Mouse (Mus musculus) heart, postnatal 0 days (tissue): ENCODE data around the gene Efna5. TPM values are rescaled to one million over a fixed set of nuclear protein-coding genes. Genes with fewer than 3 reads are reported as not detected.

Source experiments
- ATAC-seq: fragments of 200-750 bp; cut with Nextera tagmentation; 2 replicates; pipeline ENCODE4 v1.8.0; 2017; ENCODE audit warnings: low read depth, moderate number of reproducible peaks, moderate library complexity; ENCODE audit not compliant: insufficient read depth
- DNase-seq: peaks from one replicate; pipeline ENCODE4 v3.0.0-alpha.2; 2016; ENCODE audit warnings: low spot score
- H3K27ac ChIP-seq: fragments of 300-500 bp; sonication (generic); 2 replicates; pipeline ENCODE4 v1.5.1; 2014; ENCODE audit warnings: low read depth, mild to moderate bottlenecking
- H3K27me3 ChIP-seq: fragments of 300-500 bp; sonication (generic); 2 replicates; pipeline ENCODE4 v1.6.1; 2014; ENCODE audit warnings: low read length, mixed read lengths; ENCODE audit not compliant: control insufficient read depth, insufficient read depth
- H3K36me3 ChIP-seq: fragments of 300-500 bp; sonication (generic); replicated peaks from 2 replicates; pipeline ENCODE4 v1.6.1; 2014; ENCODE audit warnings: low read length, mixed read lengths; ENCODE audit not compliant: control insufficient read depth, insufficient read depth
- H3K4me1 ChIP-seq: fragments of 300-500 bp; sonication (generic); 2 replicates; pipeline ENCODE4 v1.6.1; 2014; ENCODE audit warnings: antibody characterized with exemption; ENCODE audit not compliant: control insufficient read depth, insufficient read depth
- H3K4me2 ChIP-seq: fragments of 300-500 bp; sonication (generic); 2 replicates; pipeline ENCODE4 v1.6.1; 2014; ENCODE audit warnings: low read depth, mild to moderate bottlenecking, low read length, moderate library complexity
- H3K4me3 ChIP-seq: fragments of 300-500 bp; sonication (generic); 2 replicates; pipeline ENCODE4 v1.5.1; 2014; ENCODE audit warnings: low read depth, low read length
- H3K9ac ChIP-seq: fragments of 300-500 bp; sonication (generic); replicated peaks from 2 replicates; pipeline ENCODE4 v1.6.1; 2014; ENCODE audit warnings: low read depth, low read length, mixed read lengths
- H3K9me3 ChIP-seq: fragments of 300-500 bp; sonication (generic); replicated peaks from 2 replicates; pipeline ENCODE4 v1.6.1; 2016; ENCODE audit warnings: low read length; ENCODE audit not compliant: control insufficient read depth
- CTCF ChIP-seq: IDR thresholded peaks from 2 replicates; pipeline ENCODE4 v1.5.1; 2016; ENCODE audit warnings: antibody characterized with exemption, control low read depth, low read depth
- EP300 ChIP-seq: IDR thresholded peaks from 2 replicates; pipeline ENCODE4 v1.6.1; 2016; ENCODE audit warnings: antibody characterized with exemption, low read depth
- WGBS: fragments of 180-500 bp; shearing (Covaris S2); extraction: QIAGEN DNeasy Blood & Tissue Kit; methylation state at CpG from one replicate; pipeline ENCODE4 v1.1.7; 2014; 5-methylcytosine and 5-hydroxymethylcytosine counted together
- polyA plus RNA-seq: library from polyadenylated mRNA; unstranded; fragments of >200 nt; fragmentation: Nextera tagmentation; extraction: Ambion mirVana; gene quantifications from 2 replicates; pipeline ENCODE4 v1.2.1, GENCODE M21; 2015
- total RNA-seq: library from RNA; depleted of rRNA; stranded (reverse); fragments of >200 nt; gene quantifications from 2 replicates; pipeline ENCODE4 v1.2.3, GENCODE M21; 2014; ENCODE audit warnings: low replicate concordance

The Efna5 gene
- total and polyA plus RNA-seq, 2 experiments from 2014 or later = 3.7 to 16.2 TPM

- no peak overlapping the region for H3K4me2 ChIP-seq
- TF ChIP-seq EP300 = no peak
- no peak for TF ChIP-seq CTCF
- WGBS = 57% methylated on average over 6 of the region's 6 CpGs
- ATAC-seq (no peak), DNase-seq (no peak)
- H3K27me3 ChIP-seq = no peaks in the 10 kb centered on the region
- H3K27ac ChIP-seq = no peak overlapping the region
- H3K4me3 ChIP-seq = no peak overlapping the region
- H3K4me1 ChIP-seq = no peaks in the 10 kb centered on the region
- no peaks in the 10 kb centered on the region for H3K36me3 ChIP-seq
- no peak overlapping the region for H3K9ac ChIP-seq
- no peaks in the 10 kb centered on the region for H3K9me3 ChIP-seq
These were observed 174.7 kb downstream of the Efna5 start for GRCm38 (mm10) chr17:62706418-62706817.

GRCm38 (mm10) chr17:62702020-62702814 is 178.9 kb downstream of the Efna5 start:
- H3K27ac ChIP-seq = no peak overlapping the region
- H3K9me3 ChIP-seq = no peaks in the 10 kb centered on the region
- WGBS = 64% methylated on average over 9 of the region's 9 CpGs
- ATAC-seq (peak; percentile 55; the same call in 1 of the 2 replicates), DNase-seq (peak; percentile 30)
- H3K27me3 ChIP-seq = no peaks in the 10 kb centered on the region
- H3K4me3 ChIP-seq = no peak overlapping the region
- TF ChIP-seq CTCF = no peak
- no peak for TF ChIP-seq EP300
- H3K36me3 ChIP-seq = no peaks in the 10 kb centered on the region
- H3K4me1 ChIP-seq = no peaks in the 10 kb centered on the region
- no peak overlapping the region for H3K9ac ChIP-seq
- no peak overlapping the region for H3K4me2 ChIP-seq

GRCm38 (mm10) chr17:62700791-62701602 is 180.1 kb downstream of the Efna5 start:
- Histone ChIP-seq H3K9me3 (no peaks in the 10 kb centered on the region), H3K36me3 (no peaks in the 10 kb centered on the region), H3K9ac (no peak overlapping the region), H3K27ac (no peak overlapping the region), H3K4me3 (no peak overlapping the region), H3K4me2 (no peak overlapping the region), H3K4me1 (no peaks in the 10 kb centered on the region), H3K27me3 (no peaks in the 10 kb centered on the region)
- no peak for TF ChIP-seq CTCF
- TF ChIP-seq EP300 = no peak
- DNase-seq (no peak), ATAC-seq (no peak)
- WGBS = 66% methylated on average over 9 of the region's 9 CpGs

GRCm38 (mm10) chr17:62694958-62695437 is 186.1 kb downstream of the Efna5 start:
- ATAC-seq (no peak), DNase-seq (no peak)
- Histone ChIP-seq H3K4me3 (no peak overlapping the region), H3K4me2 (no peak overlapping the region), H3K36me3 (no peaks in the 10 kb centered on the region), H3K4me1 (peaks cover 4% of the 10 kb centered on the region), H3K27ac (no peak overlapping the region), H3K9me3 (no peaks in the 10 kb centered on the region), H3K27me3 (no peaks in the 10 kb centered on the region), H3K9ac (no peak overlapping the region)
- WGBS = 88% methylated on average over 9 of the region's 9 CpGs
- TF ChIP-seq EP300 (no peak), CTCF (no peak)

GRCm38 (mm10) chr17:62692242-62692641 is 188.9 kb downstream of the Efna5 start:
- Histone ChIP-seq H3K27ac (no peak overlapping the region), H3K36me3 (no peaks in the 10 kb centered on the region), H3K4me2 (no peak overlapping the region), H3K9me3 (no peaks in the 10 kb centered on the region), H3K27me3 (no peaks in the 10 kb centered on the region), H3K4me3 (no peak overlapping the region), H3K9ac (no peak overlapping the region), H3K4me1 (peaks cover 9% of the 10 kb centered on the region)
- 39% methylated on average over 4 of the region's 4 CpGs for WGBS
- TF ChIP-seq EP300 (no peak), CTCF (no peak)
- DNase-seq = no peak
- ATAC-seq = no peak
